Mouse (Mus musculus) thymus, adult 2 months (tissue): ENCODE results near the gene Chchd5. TPM values are rescaled to one million over a fixed set of nuclear protein-coding genes. Genes with fewer than 3 reads are reported as not detected.

ENCODE experiments used
- DNase-seq: peaks from one replicate; pipeline ENCODE4 v3.0.0; 2021
- H3K27ac ChIP-seq: fragments of 200-500 bp; 2 replicates; pipeline ENCODE4 v1.5.1; 2012; ENCODE audit warnings: low read length, control low read depth; ENCODE audit not compliant: control insufficient read depth, insufficient read depth
- H3K27me3 ChIP-seq: fragments of 200-500 bp; 2 replicates; pipeline ENCODE4 v1.6.1; 2012; ENCODE audit warnings: mild to moderate bottlenecking, low read length, moderate library complexity, mixed read lengths; ENCODE audit not compliant: control insufficient read depth, insufficient read depth
- H3K36me3 ChIP-seq: fragments of 200-500 bp; 2 replicates; pipeline ENCODE4 v1.6.1; 2012; ENCODE audit warnings: mild to moderate bottlenecking, low read length, moderate library complexity; ENCODE audit not compliant: control insufficient read depth, insufficient read depth
- H3K4me1 ChIP-seq: fragments of 200-500 bp; replicated peaks from 2 replicates; pipeline ENCODE4 v1.6.1; 2012; ENCODE audit warnings: low read length; ENCODE audit not compliant: control insufficient read depth, insufficient read depth
- H3K4me3 ChIP-seq: fragments of 200-500 bp; 2 replicates; pipeline ENCODE4 v1.5.1; 2012; ENCODE audit warnings: mild to moderate bottlenecking, low read length, control low read depth, moderate library complexity; ENCODE audit not compliant: control insufficient read depth, insufficient read depth
- CTCF ChIP-seq: fragments of 200-500 bp; IDR thresholded peaks from 2 replicates; pipeline ENCODE4 v1.5.1; 2012; ENCODE audit warnings: mild to moderate bottlenecking, control low read depth, low read length, moderate library complexity, borderline replicate concordance; ENCODE audit not compliant: control insufficient read depth, poor library complexity, insufficient read depth; ENCODE audit errors: extremely low read depth
- POLR2A ChIP-seq: fragments of 200-500 bp; IDR thresholded peaks from 2 replicates; pipeline ENCODE4 v1.6.1; 2012; ENCODE audit warnings: mild to moderate bottlenecking, low read length, control low read depth, moderate library complexity; ENCODE audit not compliant: control insufficient read depth, poor library complexity, insufficient read depth; ENCODE audit errors: extremely low read depth
- WGBS: fragments of 180-500 bp; shearing (Covaris S2); methylation state at CpG from one replicate; pipeline ENCODE4 v1.1.7; 2018; 5-methylcytosine and 5-hydroxymethylcytosine counted together
- polyA plus RNA-seq: library from polyadenylated mRNA; depleted of rRNA; stranded (reverse); fragments of >200 nt; gene quantifications from 2 replicates; pipeline ENCODE4 v1.2.3, GENCODE M21; 2012; rRNA removed

The Chchd5 gene
- polyA plus RNA-seq, 1 experiment = 65.2 TPM

GRCm38 (mm10) chr2:129181509-129181908 is 52.0 kb downstream of the Chchd5 start:
- peak; percentile 30 for DNase-seq
- Histone ChIP-seq H3K27ac (peak overlapping the region; percentile 91), H3K36me3 (no peaks in the 10 kb centered on the region), H3K4me3 (no peak overlapping the region), H3K27me3 (no peaks in the 10 kb centered on the region), H3K4me1 (peaks cover 68% of the 10 kb centered on the region)
- WGBS = 86% methylated on average over 5 of the region's 5 CpGs
- TF ChIP-seq POLR2A (no peak), CTCF (no peak)

GRCm38 (mm10) chr2:129182412-129182811 is 52.9 kb downstream of the Chchd5 start:
- 84% methylated on average over 1 of the region's 1 CpGs for WGBS
- DNase-seq = no peak
- Histone ChIP-seq H3K27me3 (no peaks in the 10 kb centered on the region), H3K27ac (peak overlapping the region; percentile 96; the same call in 1 of the 2 replicates), H3K4me3 (peak overlapping the region; percentile 48; the same call in 1 of the 2 replicates), H3K4me1 (peaks cover 66% of the 10 kb centered on the region), H3K36me3 (no peaks in the 10 kb centered on the region)
- TF ChIP-seq POLR2A = no peak
- TF ChIP-seq CTCF = no peak

GRCm38 (mm10) chr2:129183561-129184031 is 54.1 kb downstream of the Chchd5 start:
- peak overlapping the region; percentile 61 for H3K4me3 ChIP-seq
- peak; percentile 90 for DNase-seq
- WGBS = 19% methylated on average over 14 of the region's 14 CpGs
- peaks cover 60% of the 10 kb centered on the region for H3K4me1 ChIP-seq
- H3K36me3 ChIP-seq = no peaks in the 10 kb centered on the region
- no peaks in the 10 kb centered on the region for H3K27me3 ChIP-seq
- peak overlapping the region; percentile 96 for H3K27ac ChIP-seq
- TF ChIP-seq POLR2A (peak; percentile 96), CTCF (0 out of 2 replicates have a peak, but pooled peaks have one; percentile 35)

Other genes with a start within 250 kb of the Chchd5 start
- gene Zc3h8, start 185.6 kb upstream of the Chchd5 start, polyA plus RNA-seq = 1.6 and 1.7 TPM in 2 replicates
- gene Zc3h6, start 162.3 kb upstream of the Chchd5 start, polyA plus RNA-seq = 2.5 and 2.6 TPM in 2 replicates
- 5.9 and 6.4 TPM in 2 replicates for gene Gm10762, start 162.0 kb upstream of the Chchd5 start, polyA plus RNA-seq
- gene Vinac1, start 81.5 kb upstream of the Chchd5 start, polyA plus RNA-seq = 0.16 and 0.45 TPM in 2 replicates
- 6.4 and 6.7 TPM in 2 replicates for gene Ttl, start 63.8 kb upstream of the Chchd5 start, polyA plus RNA-seq
- gene Polr1b, start 28.7 kb upstream of the Chchd5 start, polyA plus RNA-seq = 24.2 and 28.0 TPM in 2 replicates
- gene Slc20a1, start 69.1 kb downstream of the Chchd5 start, polyA plus RNA-seq = 77.3 and 82.0 TPM in 2 replicates
- gene Ckap2l, start 167.5 kb downstream of the Chchd5 start, polyA plus RNA-seq = 5.1 and 7.5 TPM in 2 replicates
- 1.1 and 1.5 TPM in 2 replicates for gene Il1a, start 180.3 kb downstream of the Chchd5 start, polyA plus RNA-seq
- 1.8 and 1.9 TPM in 2 replicates for gene Il1b, start 241.4 kb downstream of the Chchd5 start, polyA plus RNA-seq